Mouse (Mus musculus) myocyte (in vitro differentiated cells): ENCODE results near the gene Cd80.

Experiments used
- E2F4 ChIP-seq: IDR thresholded peaks from one replicate; pipeline ENCODE4 v1.6.1; 2011; ENCODE audit warnings: mild to moderate bottlenecking, control low read depth, moderate library complexity; ENCODE audit not compliant: insufficient read depth
- MAX ChIP-seq: IDR thresholded peaks from one replicate; pipeline ENCODE4 v1.6.1; 2011; ENCODE audit warnings: low read depth, mild to moderate bottlenecking, control low read depth
- POLR2A ChIP-seq: IDR thresholded peaks from one replicate; pipeline ENCODE4 v1.6.1; 2011; ENCODE audit warnings: low read depth, mild to moderate bottlenecking, control low read depth, moderate library complexity; ENCODE audit not compliant: insufficient read length

DNA sequence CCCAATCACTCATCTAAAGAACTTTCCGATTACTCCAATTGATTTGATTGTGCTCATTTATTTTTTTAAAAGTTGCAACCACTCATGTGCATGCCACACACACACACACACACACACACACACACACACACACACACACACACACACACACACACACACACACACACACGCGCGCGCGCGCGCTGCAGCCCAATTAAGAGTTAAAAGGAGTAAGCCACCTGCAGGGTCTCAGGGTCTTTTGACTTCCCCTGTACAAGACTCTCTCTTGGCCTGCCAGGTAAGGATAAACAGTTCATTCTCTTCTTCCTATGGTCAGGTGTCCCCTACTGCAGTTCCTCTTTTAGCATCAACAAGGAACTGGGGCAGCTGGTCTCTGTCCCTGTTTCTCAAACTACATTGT lies 46.9 kb upstream of the Cd80 start:
- no peak for TF ChIP-seq E2F4
- TF ChIP-seq POLR2A, result no peak
- no peak for TF ChIP-seq MAX
